Mouse (Mus musculus) heart, adult 2 months (tissue): ENCODE results near the gene Cuzd1.
A peak's percentile ranks its signal among the peaks of the same experiment; 100 is the strongest.

Experiments used
- CTCF ChIP-seq: fragments of 200-600 bp; IDR thresholded peaks from 2 replicates; pipeline ENCODE4 v1.8.1; 2022; ENCODE audit warnings: antibody characterized with exemption, mild to moderate bottlenecking, moderate library complexity
- EP300 ChIP-seq: fragments of 200-500 bp; IDR thresholded peaks from 2 replicates; pipeline ENCODE4 v1.6.1; 2011; ENCODE audit warnings: low read depth, low read length, control low read depth; ENCODE audit not compliant: insufficient read depth
- POLR2A ChIP-seq: fragments of 200-500 bp; IDR thresholded peaks from 2 replicates; pipeline ENCODE4 v1.6.1; 2011; ENCODE audit warnings: mild to moderate bottlenecking, low read depth, low read length, control low read depth; ENCODE audit not compliant: insufficient read depth

DNA sequence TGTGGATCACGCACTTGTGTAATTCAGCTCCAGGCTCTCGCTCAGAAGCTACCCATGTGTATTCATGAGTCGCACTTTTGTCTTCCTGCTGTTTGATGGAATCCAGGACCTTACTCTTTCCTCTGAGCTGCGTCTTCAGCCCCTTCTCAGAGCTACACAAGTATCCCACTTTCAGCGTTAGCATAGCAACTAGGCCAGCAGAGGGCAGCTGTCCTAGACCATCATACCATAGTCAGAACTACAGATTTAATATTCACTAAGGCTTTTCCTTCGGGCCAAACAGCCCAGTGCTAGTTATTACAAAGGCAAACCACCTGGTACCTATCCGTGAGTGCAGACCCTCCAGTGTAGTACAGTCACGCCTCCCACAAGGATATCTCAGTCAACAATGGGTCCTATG is 24.9 kb downstream of the Cuzd1 start:
- no peak for TF ChIP-seq EP300
- peak; percentile 13; the same call in 1 of the 2 replicates for TF ChIP-seq CTCF
- TF ChIP-seq POLR2A = no peak
